Mouse (Mus musculus) bone marrow macrophage, adult 2 months (primary cell): ENCODE measurements around the gene Them7.

ENCODE experiments used
- CTCF ChIP-seq: IDR thresholded peaks from 2 replicates; pipeline ENCODE4 v1.5.1; 2012; ENCODE audit warnings: low read depth, mild to moderate bottlenecking, low read length, moderate library complexity
- POLR2A ChIP-seq: IDR thresholded peaks from 2 replicates; pipeline ENCODE4 v1.6.1; 2012; ENCODE audit warnings: mild to moderate bottlenecking, low read depth, low read length, borderline replicate concordance

- TF ChIP-seq CTCF (no peak), POLR2A (no peak)
Observed at GRCm38 (mm10) chr2:105398636-105399084, 174.5 kb downstream of the Them7 start.
